Mouse (Mus musculus) ovary, adult 18-20 months (tissue): ENCODE data around the gene Stat5b.

ENCODE experiments used
- DNase-seq: peaks from one replicate; pipeline ENCODE4 v3.0.0; 2022; ENCODE audit warnings: low spot score, mixed read lengths

Stat5b gene

GRCm38 (mm10) chr11:100736746-100737080 is 113.8 kb downstream of the Stat5b start:
- DNase-seq = no peak

GRCm38 (mm10) chr11:100735954-100736745 is 114.4 kb downstream of the Stat5b start:
- DNase-seq = no peak

- DNase-seq = no peak
These were observed 115.2 kb downstream of the Stat5b start for GRCm38 (mm10) chr11:100735134-100735865.
